Mouse (Mus musculus) right cerebral cortex, postnatal 4 days (tissue): ENCODE results near the gene Mob3b.
A peak's percentile ranks its signal among the peaks of the same experiment; 100 is the strongest.

Experiments
- DNase-seq: peaks from one replicate; pipeline ENCODE4 v3.0.0-alpha.2; 2022

Mob3b gene

DNA sequence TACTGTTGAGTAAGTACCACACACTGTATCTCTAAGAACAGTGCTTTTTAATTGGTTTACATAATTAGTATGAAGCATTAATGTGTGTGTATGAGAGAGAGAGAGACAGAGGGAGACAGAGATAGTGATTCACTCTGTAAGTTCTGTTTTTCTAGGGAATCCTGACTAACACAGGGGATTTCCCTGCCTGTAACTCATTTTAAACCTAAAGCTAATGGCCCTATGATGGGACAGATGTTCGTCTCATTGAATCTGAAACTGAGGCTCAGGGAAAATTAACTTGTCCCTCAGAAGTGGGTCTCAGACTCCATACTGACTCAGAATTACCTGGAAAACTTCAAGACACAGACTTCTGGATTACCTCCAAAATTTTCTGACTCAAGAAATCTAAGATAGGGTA, 96.3 kb downstream of the Mob3b start:
- DNase-seq: no peak

DNA sequence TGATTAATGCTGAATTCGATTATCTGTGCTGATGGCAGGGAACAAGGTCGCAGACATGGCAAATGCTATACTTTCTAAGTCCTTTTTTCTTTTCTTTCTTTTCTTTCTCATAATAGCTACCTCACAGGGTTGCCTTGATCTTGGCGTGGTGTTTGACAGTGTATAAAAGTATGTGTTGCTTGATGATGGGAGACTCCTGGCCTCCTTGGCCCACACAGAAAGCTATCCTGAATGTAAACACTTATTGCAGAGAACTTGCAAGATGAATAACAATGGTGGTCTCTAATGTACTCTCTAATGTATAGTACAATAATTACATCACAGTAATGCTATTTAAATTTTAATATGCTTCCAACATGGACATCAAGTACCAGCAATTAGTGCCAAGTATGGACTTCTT, 96.9 kb downstream of the Mob3b start:
- DNase-seq: no peak

DNA sequence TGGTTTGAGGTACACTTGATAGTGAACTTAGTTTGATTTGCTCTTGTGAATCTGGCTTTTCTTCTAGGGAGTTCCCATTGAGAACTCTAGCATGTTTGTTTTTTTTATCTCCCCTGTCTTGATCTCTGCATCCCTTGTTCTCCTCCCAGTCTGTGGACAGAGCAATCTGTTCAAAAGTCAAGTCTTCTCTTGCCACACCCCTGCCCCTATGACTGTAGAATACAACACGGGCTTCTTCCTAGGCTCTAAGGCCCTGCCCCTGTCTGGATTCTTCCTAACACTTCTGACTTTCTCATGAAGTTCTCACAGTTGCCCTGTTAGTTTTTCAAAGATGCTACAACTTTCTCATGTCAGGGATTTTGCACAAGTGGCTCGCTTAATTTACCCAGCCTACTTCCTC, 102.9 kb downstream of the Mob3b start:
- DNase-seq: no peak

DNA sequence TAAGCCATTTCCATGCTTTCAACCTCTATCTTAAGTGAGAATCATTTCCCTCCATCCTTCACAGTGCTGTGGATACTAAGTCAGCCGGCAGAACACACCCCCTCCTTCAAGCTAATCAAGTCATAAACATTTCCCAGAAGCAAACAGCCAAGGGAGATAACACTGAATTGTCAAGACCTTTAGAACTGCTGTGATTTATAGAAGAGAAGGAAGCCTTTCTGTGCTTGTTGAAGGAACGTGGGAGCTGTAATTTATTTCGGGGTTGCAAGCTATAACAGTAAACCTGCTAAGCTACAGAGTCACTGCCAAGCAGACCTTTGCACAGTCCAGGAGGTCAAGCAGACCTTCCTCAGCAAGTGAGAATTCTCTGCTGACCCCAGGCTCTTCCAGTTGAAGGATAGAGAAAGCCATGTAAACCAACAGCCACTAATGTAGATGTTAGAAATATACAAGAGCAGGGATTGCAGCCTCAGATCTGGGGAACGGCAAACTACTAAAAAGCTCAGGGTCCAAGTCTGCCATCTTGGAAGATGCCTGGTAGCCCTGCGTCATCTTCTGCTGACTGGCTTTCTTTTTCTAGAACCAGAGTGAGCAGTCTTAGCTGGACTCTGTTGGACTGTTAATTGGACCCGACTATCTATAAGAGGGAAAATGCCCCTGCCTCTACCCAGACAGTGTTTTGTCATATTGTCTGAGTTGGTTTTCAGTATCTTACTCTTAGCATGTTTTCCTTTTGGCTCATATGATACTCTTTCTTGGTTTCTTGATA, 104.9 kb downstream of the Mob3b start:
- DNase-seq: no peak

DNA sequence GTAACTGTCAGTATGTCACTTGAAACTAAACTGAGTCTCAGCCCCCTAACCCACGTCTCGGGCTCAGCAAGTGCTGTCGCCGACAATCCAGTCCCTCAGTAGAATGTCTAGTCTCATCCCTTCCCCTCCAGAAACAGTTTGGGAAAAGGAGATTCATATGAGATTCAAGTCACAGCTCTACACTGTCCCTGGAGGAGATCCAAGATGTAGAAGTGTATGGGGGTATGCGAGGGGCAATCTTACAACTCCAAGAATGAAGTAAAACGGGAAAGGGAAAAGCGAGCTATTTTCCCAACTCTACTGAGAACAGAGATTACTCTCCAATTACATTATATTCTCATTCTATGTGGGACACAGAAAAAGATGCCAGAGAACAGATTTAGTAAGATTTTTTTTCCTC, 106.1 kb downstream of the Mob3b start:
- no peak for DNase-seq

DNA sequence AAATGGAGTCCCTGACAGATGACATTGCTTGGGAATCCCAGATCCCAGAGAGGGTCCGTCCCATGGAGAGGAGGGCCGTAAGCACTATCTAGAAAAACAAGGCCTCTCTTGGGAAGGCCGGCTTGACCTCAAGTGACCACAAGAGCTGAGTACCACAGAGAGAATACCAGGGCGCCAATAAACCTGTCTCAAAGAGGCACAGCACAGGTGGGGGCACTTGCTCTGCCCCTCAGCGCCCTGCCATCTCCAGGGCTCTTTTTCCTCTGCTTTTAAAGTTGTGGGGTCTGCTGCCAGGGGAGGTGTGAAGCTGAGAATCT, 107.6 kb downstream of the Mob3b start:
- no peak for DNase-seq

DNA sequence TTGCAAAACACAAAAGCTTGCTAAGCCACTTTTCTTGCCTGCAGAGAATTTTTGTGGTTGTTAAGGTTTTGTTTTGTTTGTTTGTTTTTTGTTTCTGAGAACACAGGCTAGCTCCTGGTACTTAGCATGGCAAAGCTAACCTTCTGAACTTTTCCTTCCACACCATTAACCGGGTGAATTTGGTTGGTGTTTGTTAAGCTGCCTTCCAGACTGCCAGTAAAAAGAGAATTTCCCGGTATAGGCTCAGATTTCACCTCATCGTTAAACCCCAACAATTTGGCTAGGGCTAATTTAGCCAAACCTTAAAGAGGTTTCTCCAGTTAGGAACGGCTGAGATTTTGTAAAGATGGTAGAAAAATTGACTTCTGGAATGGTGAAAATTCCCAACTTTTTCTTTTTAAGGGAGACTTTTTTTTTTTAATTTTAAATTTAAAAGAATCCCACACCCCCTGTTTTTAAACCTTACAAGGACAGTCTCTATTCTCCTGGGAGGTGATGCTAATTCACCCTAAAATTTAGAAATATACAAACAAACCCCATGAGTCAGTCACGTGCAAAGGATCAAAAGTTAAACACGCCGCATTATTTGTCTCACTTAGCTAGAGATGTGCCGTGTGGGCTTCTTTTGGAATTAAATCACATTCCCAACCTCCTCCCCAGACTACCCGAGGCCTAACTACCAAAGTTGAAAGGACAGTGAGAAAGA, 108.1 kb downstream of the Mob3b start:
- no peak for DNase-seq

DNA sequence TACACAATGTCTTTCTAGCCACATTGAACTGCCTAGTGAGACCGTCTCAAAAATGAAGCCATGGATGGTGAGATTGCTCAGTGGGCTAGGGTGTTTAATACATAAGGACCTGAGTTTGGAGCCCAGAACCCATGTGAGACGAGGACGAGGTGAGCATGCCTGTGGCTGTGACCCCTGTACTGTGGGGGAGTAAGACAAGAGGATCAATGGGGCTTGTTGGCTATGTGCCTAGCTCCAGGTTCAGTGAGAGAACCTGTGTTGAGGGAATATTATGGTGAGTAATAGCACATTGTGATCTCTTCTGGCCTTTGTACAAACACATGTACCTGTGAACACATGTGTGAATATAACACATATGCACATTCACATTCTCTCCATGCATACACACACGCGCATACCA, 116.4 kb downstream of the Mob3b start:
- no peak for DNase-seq

DNA sequence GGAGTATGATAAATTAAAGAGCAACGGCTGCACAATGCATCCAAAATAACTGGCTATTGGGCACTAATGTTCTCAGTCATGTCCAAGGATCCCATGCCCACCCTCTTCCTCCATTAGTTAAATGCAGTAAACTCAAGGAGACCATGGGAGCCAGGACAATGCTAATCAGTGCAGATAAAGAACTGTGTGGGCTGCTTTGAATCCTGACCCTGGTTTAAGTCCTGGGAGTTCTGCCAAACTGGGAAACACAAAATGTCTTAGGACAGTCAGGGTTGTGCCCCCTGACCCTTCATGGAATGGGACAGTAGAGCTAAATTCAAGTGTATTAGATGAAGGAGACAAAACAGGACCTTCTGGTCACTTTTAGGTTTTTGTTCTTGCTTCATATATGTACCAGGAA, 117.0 kb downstream of the Mob3b start:
- DNase-seq: no peak

DNA sequence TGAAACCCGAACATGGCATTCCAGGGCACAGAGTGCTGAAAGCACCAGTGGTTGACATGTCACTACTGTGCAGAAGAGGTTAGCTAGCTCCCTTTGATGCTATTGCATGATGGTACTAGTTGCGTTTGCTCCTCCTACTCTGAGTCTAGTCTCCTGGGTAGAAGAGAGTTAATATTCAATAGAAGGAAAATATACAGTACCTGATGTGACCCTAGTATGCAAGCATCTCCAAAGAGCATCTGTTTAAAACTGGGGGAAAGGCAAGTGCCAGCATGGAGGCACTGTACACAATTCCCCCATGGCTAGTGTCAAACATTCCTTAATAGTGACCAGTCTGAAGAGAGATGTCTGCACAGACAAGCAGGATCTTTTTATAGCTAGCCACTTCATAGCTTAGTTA, 119.5 kb downstream of the Mob3b start:
- no peak for DNase-seq

DNA sequence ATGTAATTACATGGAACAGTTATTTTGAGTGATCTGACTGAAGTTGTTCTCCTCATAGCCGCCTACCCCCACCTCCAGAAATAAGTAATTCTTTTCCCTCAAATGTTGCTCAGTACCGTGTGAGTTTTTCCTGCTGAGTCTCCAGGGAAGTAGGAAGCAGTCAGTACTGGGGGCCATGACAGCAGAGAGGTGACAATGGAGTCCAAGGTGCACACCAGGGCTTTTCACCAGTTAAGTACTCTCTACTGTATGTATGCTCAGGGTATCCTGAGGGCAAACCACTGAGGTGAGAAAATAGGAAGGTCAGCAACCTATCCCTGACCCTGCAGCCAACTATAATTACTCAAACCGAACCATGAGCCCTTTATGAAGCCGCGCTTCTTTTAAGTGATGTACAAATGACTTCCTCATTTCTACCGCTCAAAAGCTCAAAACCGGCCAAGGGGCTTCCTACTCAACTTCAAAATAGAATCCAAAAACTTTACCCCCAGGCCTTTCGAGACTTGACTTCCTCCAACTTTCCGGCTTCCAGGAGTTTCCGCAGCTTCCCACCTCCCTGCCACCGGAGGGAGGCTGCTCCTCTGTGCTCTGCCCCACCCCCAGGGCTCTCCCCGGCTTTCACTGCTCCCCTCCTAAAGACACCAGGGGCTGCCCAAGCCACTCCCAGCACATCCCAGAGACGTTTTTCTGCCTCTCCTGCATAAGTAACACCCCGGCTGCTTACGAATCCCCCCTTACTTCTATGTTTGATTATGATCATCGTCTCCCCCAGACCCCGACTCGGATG, 122.6 kb downstream of the Mob3b start:
- DNase-seq: no peak

DNA sequence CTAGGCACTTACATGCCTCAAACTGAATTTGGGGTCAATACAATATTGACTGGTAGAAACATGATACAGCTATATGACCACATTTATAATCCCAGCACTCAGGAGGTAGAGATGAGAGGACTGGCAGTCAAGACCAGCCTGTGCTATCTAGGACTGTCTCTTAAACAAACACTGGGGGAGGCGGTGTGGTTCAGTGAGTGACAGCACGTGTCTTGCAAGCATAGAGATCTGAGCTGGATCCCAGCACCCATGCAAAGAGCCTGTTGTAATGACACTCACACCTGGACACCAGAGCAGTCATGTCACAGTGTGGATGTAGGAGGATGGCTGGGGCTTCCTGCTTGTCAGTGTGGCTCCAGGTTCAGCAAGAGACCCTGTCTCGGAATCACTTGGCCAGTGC, 124.5 kb downstream of the Mob3b start:
- no peak for DNase-seq

DNA sequence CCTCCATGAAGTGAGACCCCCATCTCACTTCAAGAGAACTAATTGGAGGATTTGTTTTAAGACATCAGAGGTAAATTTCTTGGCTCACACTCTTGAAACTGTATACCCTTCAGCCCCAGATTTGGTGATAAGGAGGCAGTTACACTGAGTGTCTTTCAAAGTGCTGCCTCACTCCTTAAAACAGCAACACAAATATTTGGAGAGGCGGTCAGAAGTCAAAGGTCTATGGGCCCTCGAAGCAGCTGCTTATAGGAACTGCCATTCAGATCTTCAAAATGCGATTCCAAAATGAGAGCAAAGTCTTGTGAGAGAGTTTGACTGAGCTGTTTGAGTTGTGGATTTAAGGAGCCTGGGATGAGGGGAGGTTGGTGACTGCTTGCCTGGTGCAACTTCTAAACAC, 125.7 kb downstream of the Mob3b start:
- no peak for DNase-seq

DNA sequence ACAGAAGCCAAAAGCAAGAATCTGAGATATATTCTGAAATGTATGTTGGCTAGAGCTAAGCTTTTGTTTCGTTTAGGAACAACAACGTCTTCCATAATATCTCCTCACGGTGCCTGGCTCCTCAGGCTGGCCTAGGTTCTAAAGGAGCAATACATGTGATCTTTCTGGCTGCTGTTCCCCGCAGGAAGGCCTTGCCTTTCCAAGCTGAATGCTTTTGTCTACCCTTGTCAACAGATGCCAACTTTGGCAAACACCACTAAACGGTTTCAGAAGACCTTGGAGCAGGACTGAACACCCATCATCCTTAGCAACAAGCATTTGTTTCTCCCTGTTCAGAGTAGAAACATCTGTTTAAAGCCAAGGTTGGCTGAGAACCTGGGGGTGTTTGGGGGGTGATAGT, 126.1 kb downstream of the Mob3b start:
- no peak for DNase-seq

DNA sequence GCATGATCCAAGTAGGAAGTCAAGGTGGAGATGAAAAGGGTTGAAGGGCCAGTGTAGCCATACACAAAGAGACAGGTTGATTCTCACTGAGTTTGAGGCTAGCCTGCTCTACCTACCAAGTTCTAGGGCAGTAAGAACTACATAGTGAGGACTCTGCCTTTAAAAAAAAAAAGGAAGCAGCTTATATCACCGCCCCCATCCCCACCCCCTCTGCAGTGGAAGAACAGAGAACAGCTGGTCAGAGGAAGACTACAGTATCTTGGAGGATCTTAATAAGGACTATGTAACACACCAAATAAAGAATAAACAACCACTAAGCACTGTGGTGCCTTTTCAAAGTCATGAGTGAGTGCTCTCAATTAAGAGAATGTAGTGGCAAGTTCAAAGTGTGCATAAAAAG, 138.9 kb downstream of the Mob3b start:
- no peak for DNase-seq

DNA sequence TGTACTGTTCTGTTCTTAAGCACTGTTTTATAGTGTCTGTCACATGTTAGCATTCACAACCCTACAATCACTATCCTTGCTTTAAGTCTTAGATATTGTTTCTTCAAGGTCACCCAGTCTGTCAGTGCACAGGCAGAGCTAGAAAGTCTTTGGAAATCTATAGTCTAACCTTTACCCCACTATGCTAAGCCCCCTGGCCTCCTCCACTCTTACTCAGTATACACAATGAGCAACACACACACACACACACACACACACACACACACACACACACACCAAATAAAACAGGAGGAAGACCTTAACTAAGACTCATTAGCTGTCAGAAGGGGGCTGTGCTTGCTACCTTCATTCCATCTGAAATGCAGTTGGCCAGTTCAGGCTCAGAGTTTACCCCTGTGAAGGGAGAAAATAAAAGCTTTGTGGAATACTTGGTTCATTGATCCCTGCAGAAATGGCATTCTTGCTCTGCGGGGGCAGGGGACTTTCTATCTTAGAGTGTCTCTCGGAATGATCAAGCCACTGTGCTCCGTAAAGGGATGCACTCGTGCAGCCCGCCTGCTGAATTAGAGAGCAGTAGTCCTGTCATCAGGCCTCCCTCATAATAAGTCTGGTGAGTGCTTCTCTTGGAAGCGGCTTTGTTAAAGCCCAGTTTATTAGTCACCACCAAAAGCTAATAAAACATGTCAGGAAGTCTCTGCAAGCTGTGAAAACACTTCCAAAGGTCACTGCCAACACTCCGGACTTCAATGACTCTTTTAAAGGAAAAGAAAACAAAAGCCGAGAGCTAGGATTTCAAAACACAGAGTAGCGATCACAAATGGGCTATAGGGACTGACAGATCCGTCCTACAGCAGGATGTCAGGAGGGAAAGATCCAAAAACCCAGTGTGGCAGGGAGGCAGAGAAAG, 144.6 kb downstream of the Mob3b start:
- no peak for DNase-seq

DNA sequence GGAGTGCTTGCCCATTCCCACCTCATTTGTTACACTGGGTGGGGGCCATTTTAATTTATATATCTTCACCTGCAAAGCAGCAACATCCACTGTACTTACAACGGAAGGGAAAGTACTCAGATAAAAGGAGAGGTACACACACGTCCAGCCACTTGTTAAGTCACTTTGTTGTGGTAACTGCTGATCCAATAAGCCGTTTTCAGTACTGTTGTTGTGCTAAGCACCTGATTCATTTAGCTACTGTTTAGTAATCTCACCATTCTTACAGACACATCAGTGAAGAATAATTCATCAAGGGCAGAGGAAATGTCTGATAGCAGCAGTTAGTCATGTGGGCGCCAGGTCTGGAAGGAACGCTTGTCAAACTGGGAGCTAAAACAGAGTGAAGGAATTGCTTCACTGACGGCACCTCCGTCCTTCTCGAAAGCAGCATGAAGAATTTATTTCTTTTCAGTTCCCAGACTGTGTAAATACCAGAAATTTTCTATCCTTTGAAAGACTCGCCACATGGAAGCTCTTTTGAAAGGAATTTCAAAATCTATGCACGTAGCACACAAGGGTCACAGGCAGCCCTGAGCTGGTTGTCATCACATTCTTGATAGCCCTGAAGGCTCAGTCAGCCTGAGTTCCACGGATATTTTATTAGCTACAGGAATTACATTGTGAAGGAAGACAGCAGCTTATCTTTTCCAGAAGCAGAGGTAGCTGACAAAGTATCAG, 150.6 kb downstream of the Mob3b start:
- no peak for DNase-seq

DNA sequence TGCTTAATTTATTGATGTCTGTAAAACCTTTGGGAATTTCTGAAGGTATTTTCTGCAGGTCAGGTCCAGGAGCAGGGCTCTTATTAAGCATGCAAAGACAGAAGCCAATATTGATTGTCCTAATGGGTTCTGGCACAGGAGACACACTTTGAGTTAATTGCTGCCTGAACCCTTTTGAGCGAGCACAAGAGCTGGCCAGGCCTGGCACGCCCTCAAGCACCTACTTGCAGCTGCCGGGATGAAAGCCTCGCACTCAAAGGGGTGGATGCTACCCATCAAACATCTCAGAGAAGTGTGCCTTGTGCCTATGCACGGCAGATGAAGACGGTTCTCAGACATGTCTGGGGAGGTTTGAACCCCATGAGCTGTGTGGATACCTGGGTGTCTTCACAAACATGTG, 151.2 kb downstream of the Mob3b start:
- DNase-seq: peak; percentile 17

DNA sequence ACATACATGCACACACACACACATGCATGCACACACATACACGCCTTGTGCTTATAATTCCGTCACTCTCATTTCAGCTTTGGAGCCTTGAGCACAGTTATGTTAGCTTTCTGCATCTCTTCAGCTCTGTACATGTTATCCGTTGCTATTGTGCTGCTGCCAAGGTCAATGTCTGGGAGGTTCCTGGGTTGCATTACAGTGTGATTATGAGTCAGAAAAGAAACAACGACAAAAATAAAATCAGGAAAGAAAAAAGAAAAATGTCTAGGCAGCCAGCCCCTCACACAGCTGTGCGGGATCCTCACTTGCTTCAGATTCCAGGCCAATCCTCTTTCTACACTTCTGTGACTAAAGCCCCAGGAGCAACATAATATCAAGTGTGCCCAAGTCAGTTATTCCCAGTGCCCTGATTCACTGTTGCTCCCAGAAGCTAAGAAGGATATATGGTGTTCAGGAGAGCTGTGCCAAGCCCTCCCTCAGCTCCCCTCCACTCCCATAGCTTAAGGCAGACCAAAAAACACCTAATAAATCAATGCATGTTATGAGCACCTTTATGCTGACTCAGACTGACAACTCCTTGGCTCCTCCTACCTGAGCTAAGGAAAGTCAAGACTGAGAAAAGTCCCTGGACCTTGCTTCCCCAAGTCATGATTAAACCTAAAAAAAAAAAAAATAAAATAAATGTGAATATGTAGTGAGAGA, 152.1 kb downstream of the Mob3b start:
- no peak for DNase-seq

DNA sequence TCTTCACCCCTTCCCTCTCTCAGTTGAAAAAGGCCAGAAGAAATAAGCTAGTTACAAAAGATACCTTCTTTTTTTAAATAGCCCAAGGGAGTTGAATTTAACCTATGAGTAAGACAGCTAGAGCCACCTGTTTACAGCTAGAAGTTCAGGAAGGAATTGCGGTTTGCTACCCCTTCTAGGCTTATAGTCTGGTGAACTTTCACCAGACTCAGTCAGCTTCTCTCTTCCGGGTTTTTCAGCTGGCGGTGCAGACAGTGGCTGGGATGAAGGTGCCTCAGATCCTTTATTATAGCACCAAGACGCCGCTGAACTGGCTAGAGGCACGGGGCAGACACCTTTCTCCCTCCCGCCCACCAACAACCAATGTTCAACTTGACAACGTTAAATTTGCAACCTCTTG, 152.8 kb downstream of the Mob3b start:
- DNase-seq: no peak

DNA sequence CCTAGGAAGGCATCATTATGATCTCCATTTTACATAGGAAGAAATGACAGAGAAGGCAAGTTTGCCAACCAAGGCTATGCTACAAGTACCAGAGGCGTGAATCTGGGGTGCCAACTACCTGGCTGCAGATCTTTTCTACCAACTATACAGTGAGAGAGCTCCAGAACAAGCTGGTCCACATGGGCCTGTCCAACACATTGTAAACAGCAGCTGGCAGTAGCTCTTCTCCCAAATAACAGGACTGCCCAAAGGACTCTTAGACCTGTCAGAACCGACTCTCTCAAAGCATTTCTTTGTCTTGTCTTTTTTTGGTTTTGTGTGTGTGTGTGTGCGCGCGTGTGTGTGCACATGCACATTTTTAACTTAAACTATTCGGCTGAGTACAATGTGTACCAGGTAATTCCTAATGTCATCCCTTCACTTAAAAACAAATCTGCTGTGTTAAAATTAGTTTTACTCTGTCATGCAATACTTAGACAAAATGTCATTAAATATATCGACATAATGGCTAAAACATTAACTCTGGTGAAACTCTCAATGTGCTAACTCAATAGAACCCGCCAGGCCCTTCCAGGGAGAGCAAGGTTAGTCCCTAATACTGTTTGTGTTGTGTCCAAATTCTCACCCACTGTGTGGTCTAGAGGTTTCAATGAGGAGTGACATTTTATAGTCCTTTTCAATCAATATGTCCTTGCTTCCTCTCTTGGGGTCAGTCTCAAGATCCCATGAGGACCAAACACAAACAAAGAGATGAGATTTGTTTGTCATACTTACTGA, 153.5 kb downstream of the Mob3b start:
- DNase-seq: no peak
